Mouse (Mus musculus) erythroblast, embryonic 14.5 days (primary cell): Measurements from ENCODE around the gene Mtf1. TPM values are rescaled to one million over a fixed set of nuclear protein-coding genes. Genes with fewer than 3 reads are reported as not detected.

Source experiments
- H3K27me3 ChIP-seq: 2 replicates; pipeline ENCODE4 v1.6.1; 2012; ENCODE audit warnings: inconsistent platforms; ENCODE audit not compliant: control insufficient read depth
- H3K36me3 ChIP-seq: 2 replicates; pipeline ENCODE4 v1.6.1; 2012; ENCODE audit warnings: mild to moderate bottlenecking, inconsistent platforms; ENCODE audit not compliant: control insufficient read depth
- H3K4me1 ChIP-seq: 2 replicates; pipeline ENCODE4 v1.6.1; 2012; ENCODE audit warnings: inconsistent platforms; ENCODE audit not compliant: control insufficient read depth
- H3K4me3 ChIP-seq: replicated peaks from 2 replicates; pipeline ENCODE3; 2012; ENCODE audit warnings: moderate library complexity, mild to moderate bottlenecking, inconsistent platforms
- H3K9me3 ChIP-seq: 2 replicates; pipeline ENCODE4 v1.6.1; 2012; ENCODE audit warnings: low read length, inconsistent platforms, mixed read lengths; ENCODE audit not compliant: control insufficient read depth
- GATA1 ChIP-seq: IDR thresholded peaks from 2 replicates; pipeline ENCODE4 v1.6.1; 2012; ENCODE audit warnings: low read length, inconsistent platforms, mixed read lengths
- TAL1 ChIP-seq: IDR thresholded peaks from 3 replicates; pipeline ENCODE4 v1.6.1; 2012; ENCODE audit warnings: low read length, inconsistent platforms, mixed read lengths
- polyA plus RNA-seq: library from polyadenylated mRNA; stranded (reverse); fragments of >175 nt; gene quantifications from 2 replicates; pipeline ENCODE4 v1.2.3, GENCODE M21; 2012

The Mtf1 gene
- polyA plus RNA-seq, 1 experiment, result 3.1 TPM

GRCm38 (mm10) chr4:124847573-124847972, 45.7 kb downstream of the Mtf1 start:
- H3K4me3 ChIP-seq, result no peak overlapping the region
- no peaks in the 10 kb centered on the region for H3K27me3 ChIP-seq
- H3K4me1 ChIP-seq, result peaks cover 35% of the 10 kb centered on the region

GRCm38 (mm10) chr4:124849631-124850260, 47.8 kb downstream of the Mtf1 start:
- H3K36me3 ChIP-seq, result peaks cover 59% of the 10 kb centered on the region
- TF ChIP-seq GATA1 (no peak), TAL1 (no peak)

More at GRCm38 (mm10) chr4:124847573-124847972, 45.7 kb downstream of the Mtf1 start:
- Histone ChIP-seq H3K36me3 (peaks cover 58% of the 10 kb centered on the region), H3K9me3 (no peaks in the 10 kb centered on the region)
- peak; percentile 57 for TF ChIP-seq TAL1
- TF ChIP-seq GATA1, result peak; percentile 39

GRCm38 (mm10) chr4:124850261-124850913, 48.5 kb downstream of the Mtf1 start, which contains the start of gene Yrdc:
Yrdc (plus strand) TSS chr4:124850679.
- TF ChIP-seq GATA1 (no peak), TAL1 (no peak)
- H3K4me1 ChIP-seq, result peaks cover 37% of the 10 kb centered on the region
- H3K9me3 ChIP-seq, result no peaks in the 10 kb centered on the region
- peaks cover 58% of the 10 kb centered on the region for H3K36me3 ChIP-seq
- peak within 1 kb of the TSS; percentile 94 for H3K4me3 ChIP-seq
- no peaks in the 10 kb centered on the region for H3K27me3 ChIP-seq

More at GRCm38 (mm10) chr4:124849631-124850260, 47.8 kb downstream of the Mtf1 start:
- Histone ChIP-seq H3K4me3 (peak overlapping the region; percentile 94), H3K4me1 (peaks cover 37% of the 10 kb centered on the region), H3K27me3 (no peaks in the 10 kb centered on the region), H3K9me3 (no peaks in the 10 kb centered on the region)

GRCm38 (mm10) chr4:124850933-124851658, 49.2 kb downstream of the Mtf1 start, which contains the start of gene 1110065P20Rik:
1110065P20Rik (minus strand) TSS chr4:124851196.
- H3K9me3 ChIP-seq, result no peaks in the 10 kb centered on the region
- H3K4me1 ChIP-seq, result peaks cover 37% of the 10 kb centered on the region
- no peaks in the 10 kb centered on the region for H3K27me3 ChIP-seq
- peaks cover 60% of the 10 kb centered on the region for H3K36me3 ChIP-seq
- no peak for TF ChIP-seq TAL1
- no peak for TF ChIP-seq GATA1
- H3K4me3 ChIP-seq, result peak within 1 kb of the TSS; percentile 94

GRCm38 (mm10) chr4:124856294-124856693, 54.4 kb downstream of the Mtf1 start:
- no peaks in the 10 kb centered on the region for H3K9me3 ChIP-seq
- H3K4me3 ChIP-seq, result no peak overlapping the region
- TF ChIP-seq GATA1, result no peak
- TF ChIP-seq TAL1, result no peak
- peaks cover 14% of the 10 kb centered on the region for H3K4me1 ChIP-seq
- H3K27me3 ChIP-seq, result peaks cover 14% of the 10 kb centered on the region
- H3K36me3 ChIP-seq, result peaks cover 55% of the 10 kb centered on the region

- H3K4me3 ChIP-seq, result no peak overlapping the region
- peaks cover 40% of the 10 kb centered on the region for H3K36me3 ChIP-seq
- TF ChIP-seq TAL1 (no peak), GATA1 (no peak)
- peaks cover 35% of the 10 kb centered on the region for H3K27me3 ChIP-seq
- no peaks in the 10 kb centered on the region for H3K9me3 ChIP-seq
- H3K4me1 ChIP-seq, result peaks cover 2% of the 10 kb centered on the region; the same call in 1 of the 2 replicates
Measured at GRCm38 (mm10) chr4:124858370-124858769, 56.5 kb downstream of the Mtf1 start.

GRCm38 (mm10) chr4:124860446-124860845, 58.5 kb downstream of the Mtf1 start:
- peaks cover 45% of the 10 kb centered on the region for H3K27me3 ChIP-seq
- H3K9me3 ChIP-seq, result no peaks in the 10 kb centered on the region
- no peak for TF ChIP-seq GATA1
- TF ChIP-seq TAL1, result no peak
- no peak overlapping the region for H3K4me3 ChIP-seq
- H3K4me1 ChIP-seq, result peaks cover 2% of the 10 kb centered on the region; the same call in 1 of the 2 replicates
- peaks cover 20% of the 10 kb centered on the region for H3K36me3 ChIP-seq

GRCm38 (mm10) chr4:124861283-124862188, 59.6 kb downstream of the Mtf1 start, which contains the start of gene Maneal:
Maneal (minus strand) TSS chr4:124862171.
- Histone ChIP-seq H3K27me3 (peaks cover 45% of the 10 kb centered on the region), H3K36me3 (peaks cover 9% of the 10 kb centered on the region), H3K4me3 (no peak within 1 kb of the TSS), H3K4me1 (peaks cover 2% of the 10 kb centered on the region; the same call in 1 of the 2 replicates), H3K9me3 (no peaks in the 10 kb centered on the region)
- TF ChIP-seq TAL1 (no peak), GATA1 (no peak)
